Mouse (Mus musculus) small intestine, adult 2 months (tissue): Measurements from ENCODE around the gene Nrg4. TPM values are rescaled to one million over a fixed set of nuclear protein-coding genes. Genes with fewer than 3 reads are reported as not detected.
"Not testable (repeated sequence)": the region's sequence is repeated elsewhere in the genome, so short reads cannot be mapped to it uniquely, and the experiment has no call there.

Experiments used
- H3K27ac ChIP-seq: fragments of 200-500 bp; 2 replicates; pipeline ENCODE4 v1.5.1; 2012; ENCODE audit warnings: low read depth, low read length, control low read depth, inconsistent platforms; ENCODE audit not compliant: insufficient read depth
- H3K27me3 ChIP-seq: fragments of 200-500 bp; 2 replicates; pipeline ENCODE4 v1.6.1; 2012; ENCODE audit warnings: mild to moderate bottlenecking, moderate library complexity, low read length, inconsistent platforms; ENCODE audit not compliant: control insufficient read depth, insufficient read depth
- H3K36me3 ChIP-seq: fragments of 200-500 bp; 2 replicates; pipeline ENCODE4 v1.6.1; 2012; ENCODE audit warnings: mild to moderate bottlenecking, low read length, control low read depth, inconsistent platforms; ENCODE audit not compliant: control insufficient read depth, insufficient read depth
- H3K4me1 ChIP-seq: fragments of 200-500 bp; 2 replicates; pipeline ENCODE4 v1.6.1; 2012; ENCODE audit warnings: low read length, inconsistent platforms, mixed read lengths; ENCODE audit not compliant: control insufficient read depth, insufficient read depth, insufficient read length
- H3K4me3 ChIP-seq: fragments of 200-500 bp; 2 replicates; pipeline ENCODE4 v1.5.1; 2012; ENCODE audit warnings: low read depth, mild to moderate bottlenecking, control low read depth, inconsistent platforms, low read length, moderate library complexity
- CTCF ChIP-seq: fragments of 200-500 bp; IDR thresholded peaks from 2 replicates; pipeline ENCODE4 v1.5.1; 2012; ENCODE audit warnings: low read depth, mild to moderate bottlenecking, control low read depth, inconsistent platforms, low read length, moderate library complexity, mixed read lengths; ENCODE audit not compliant: insufficient replicate concordance, insufficient read length; ENCODE audit errors: extremely low read depth
- POLR2A ChIP-seq: fragments of 200-500 bp; IDR thresholded peaks from 2 replicates; pipeline ENCODE4 v1.6.1; 2012; ENCODE audit warnings: low read depth, mild to moderate bottlenecking, control low read depth, inconsistent platforms, low read length, moderate library complexity
- WGBS: fragments of 180-500 bp; shearing (Covaris S2); methylation state at CpG from one replicate; pipeline ENCODE4 v1.1.7; 2018; 5-methylcytosine and 5-hydroxymethylcytosine counted together
- polyA plus RNA-seq: library from polyadenylated mRNA; depleted of rRNA; stranded (reverse); fragments of >200 nt; gene quantifications from 2 replicates; pipeline ENCODE4 v1.2.3, GENCODE M21; 2012

The Nrg4 gene
- polyA plus RNA-seq, 1 experiment, result 1.5 TPM

DNA sequence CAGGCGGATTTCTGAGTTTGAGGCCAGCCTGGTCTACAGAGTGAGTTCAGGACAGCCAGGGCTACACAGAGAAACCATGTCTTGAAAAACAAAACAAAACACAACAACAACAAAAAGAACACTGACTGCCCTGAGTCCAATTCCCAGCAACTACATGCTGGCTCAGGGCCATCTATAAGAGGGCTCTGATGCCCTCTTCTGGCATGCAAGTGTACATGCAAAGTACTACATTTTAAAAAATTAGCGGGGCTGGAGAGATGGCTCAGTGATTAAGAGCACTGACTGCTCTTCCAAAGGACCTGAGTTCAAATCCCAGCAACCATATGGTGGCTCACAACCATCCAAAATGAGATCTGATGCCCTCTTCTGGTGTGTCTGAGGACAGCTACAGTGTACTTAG, 74.5 kb downstream of the Nrg4 start:
- WGBS, result 48% methylated on average over 2 of the region's 2 CpGs

DNA sequence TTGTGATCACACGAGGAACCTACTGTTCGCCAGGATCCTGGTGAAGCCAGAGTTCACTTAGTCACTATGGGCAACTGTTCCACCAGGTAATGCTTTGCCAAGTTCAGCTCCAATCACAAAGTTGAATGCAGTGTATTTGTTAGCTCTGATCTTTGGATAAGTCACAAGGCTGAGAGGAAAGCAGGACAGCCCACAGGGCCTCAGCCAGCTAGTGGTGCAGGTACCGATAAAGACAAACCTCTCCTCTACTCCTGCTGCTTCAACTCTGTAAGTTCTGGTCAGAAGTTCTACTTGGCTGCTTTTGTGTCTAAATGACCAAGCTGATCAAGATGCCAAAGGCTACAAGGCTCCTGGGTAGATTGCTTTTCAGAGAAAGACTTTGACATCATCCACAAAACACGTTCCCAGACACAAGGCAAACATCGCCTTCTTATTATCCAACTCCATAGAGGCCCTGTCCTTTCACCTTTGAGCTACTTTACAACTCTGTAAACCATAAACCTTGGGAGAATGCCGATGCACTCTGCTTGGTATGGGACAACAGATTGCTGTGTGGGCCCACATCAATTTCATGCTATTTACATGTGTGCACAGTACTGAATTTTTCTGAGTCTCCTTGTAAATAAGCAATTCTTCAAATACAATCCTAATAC, 75.9 kb downstream of the Nrg4 start:
- Histone ChIP-seq H3K27ac (peak overlapping the region; percentile 97), H3K36me3 (no peaks in the 10 kb centered on the region), H3K4me1 (peaks cover 17% of the 10 kb centered on the region), H3K27me3 (no peaks in the 10 kb centered on the region), H3K4me3 (no peak overlapping the region)
- TF ChIP-seq CTCF (no peak), POLR2A (no peak)
- WGBS, result 29% methylated on average over 6 of the region's 6 CpGs

More for the DNA sequence above, 74.5 kb downstream of the Nrg4 start:
- H3K27me3 ChIP-seq, H3K36me3 ChIP-seq, H3K4me3 ChIP-seq: not testable (repeated sequence)
- 0 out of 2 replicates have a peak, but pooled peaks have one; percentile 25 for TF ChIP-seq CTCF
- Histone ChIP-seq H3K4me1 (peaks cover 17% of the 10 kb centered on the region), H3K27ac (peak overlapping the region; percentile 59; the same call in 1 of the 2 replicates)

GRCm38 (mm10) chr9:55248465-55248864, 78.2 kb downstream of the Nrg4 start:
- WGBS, result 83% methylated on average over 4 of the region's 4 CpGs
- Histone ChIP-seq H3K27ac (no peak overlapping the region), H3K4me1 (peaks cover 19% of the 10 kb centered on the region)

GRCm38 (mm10) chr9:55246918-55247317, 79.7 kb downstream of the Nrg4 start:
- Histone ChIP-seq H3K36me3 (no peaks in the 10 kb centered on the region), H3K4me3 (no peak overlapping the region), H3K27me3 (no peaks in the 10 kb centered on the region), H3K27ac (no peak overlapping the region), H3K4me1 (peaks cover 19% of the 10 kb centered on the region)
- 93% methylated on average over 4 of the region's 4 CpGs for WGBS
- no peak for TF ChIP-seq POLR2A
- no peak for TF ChIP-seq CTCF

More at GRCm38 (mm10) chr9:55248465-55248864, 78.2 kb downstream of the Nrg4 start:
- no peak overlapping the region for H3K4me3 ChIP-seq
- TF ChIP-seq CTCF (no peak), POLR2A (no peak)
- H3K27me3 ChIP-seq, result no peaks in the 10 kb centered on the region
- H3K36me3 ChIP-seq, result no peaks in the 10 kb centered on the region

GRCm38 (mm10) chr9:55246440-55246839, 80.2 kb downstream of the Nrg4 start:
- Histone ChIP-seq H3K4me3 (no peak overlapping the region), H3K4me1 (peaks cover 17% of the 10 kb centered on the region; the same call in 1 of the 2 replicates), H3K27ac (no peak overlapping the region), H3K36me3 (no peaks in the 10 kb centered on the region), H3K27me3 (no peaks in the 10 kb centered on the region)
- WGBS, result 83% methylated on average over 8 of the region's 8 CpGs
- TF ChIP-seq POLR2A (no peak), CTCF (no peak)

DNA sequence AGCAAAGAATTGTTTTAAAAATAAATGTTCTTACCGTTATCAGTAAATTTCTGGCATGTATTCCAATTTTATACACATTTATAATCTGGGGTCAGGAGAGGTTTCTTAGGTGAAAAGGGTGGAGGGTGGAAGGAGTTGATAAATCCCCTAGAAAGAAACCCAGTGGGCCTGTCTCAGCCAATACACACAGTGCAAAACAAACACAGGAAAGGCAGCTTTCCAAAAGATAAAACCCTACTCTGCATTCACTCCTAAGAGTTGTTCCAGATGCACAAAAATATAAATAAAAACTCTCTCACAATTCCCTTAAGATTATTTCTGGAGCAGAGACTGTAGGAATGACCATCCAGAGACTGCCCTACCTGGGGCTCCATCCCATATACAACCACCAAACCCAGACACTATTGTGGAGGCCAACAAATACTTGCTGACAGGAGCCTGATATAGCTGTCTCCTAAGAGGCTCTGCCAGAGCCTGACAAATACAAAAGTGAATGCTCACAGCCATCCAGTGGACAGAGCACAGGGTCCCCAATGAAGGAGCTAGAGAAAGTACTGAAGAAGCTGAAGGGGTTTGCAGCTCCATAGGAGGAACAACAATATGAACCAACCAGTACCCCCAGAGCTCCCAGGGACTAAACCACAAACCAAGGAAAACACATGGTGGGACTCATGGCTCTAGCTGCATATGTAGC, 81.4 kb downstream of the Nrg4 start:
- WGBS, result 48% methylated on average over 1 of the region's 1 CpGs
- not testable (repeated sequence) for H3K36me3 ChIP-seq, H3K27me3 ChIP-seq, H3K27ac ChIP-seq, H3K4me3 ChIP-seq
- H3K4me1 ChIP-seq, result peaks cover 12% of the 10 kb centered on the region; the same call in 1 of the 2 replicates

- 30% methylated on average over 3 of the region's 3 CpGs for WGBS
- Histone ChIP-seq H3K27me3 (no peaks in the 10 kb centered on the region), H3K36me3 (no peaks in the 10 kb centered on the region), H3K4me1 (peaks cover 8% of the 10 kb centered on the region; the same call in 1 of the 2 replicates), H3K4me3 (no peak overlapping the region), H3K27ac (no peak overlapping the region)
- TF ChIP-seq CTCF (no peak), POLR2A (no peak)
These were observed 82.6 kb downstream of the Nrg4 start for GRCm38 (mm10) chr9:55244079-55244478.
